Mouse (Mus musculus) intestine, postnatal 0 days (tissue): ENCODE measurements around the gene Fam122a. TPM values are rescaled to one million over a fixed set of nuclear protein-coding genes. Genes with fewer than 3 reads are reported as not detected.

ENCODE experiments used
- ATAC-seq: fragments of 200-750 bp; cut with Nextera tagmentation; 2 replicates; pipeline ENCODE4 v1.8.0; 2017; ENCODE audit warnings: mild to moderate bottlenecking, moderate TSS enrichment, moderate library complexity
- H3K27ac ChIP-seq: fragments of 300-500 bp; sonication (generic); 2 replicates; pipeline ENCODE4 v1.5.1; 2014; ENCODE audit warnings: mild to moderate bottlenecking, low read depth, low read length, moderate library complexity
- H3K27me3 ChIP-seq: fragments of 300-500 bp; sonication (generic); replicated peaks from 2 replicates; pipeline ENCODE4 v1.6.1; 2014; ENCODE audit warnings: low read length, mixed read lengths; ENCODE audit not compliant: control insufficient read depth, insufficient read depth
- H3K36me3 ChIP-seq: fragments of 300-500 bp; sonication (generic); 2 replicates; pipeline ENCODE4 v1.6.1; 2014; ENCODE audit warnings: mild to moderate bottlenecking, moderate library complexity; ENCODE audit not compliant: control insufficient read depth, insufficient read depth
- H3K4me1 ChIP-seq: fragments of 300-500 bp; sonication (generic); replicated peaks from 2 replicates; pipeline ENCODE4 v1.6.1; 2014; ENCODE audit warnings: antibody characterized with exemption, low read length, mixed read lengths; ENCODE audit not compliant: control insufficient read depth, insufficient read depth
- H3K4me2 ChIP-seq: fragments of 300-500 bp; sonication (generic); replicated peaks from 2 replicates; pipeline ENCODE4 v1.6.1; 2014; ENCODE audit warnings: low read depth, mild to moderate bottlenecking, moderate library complexity
- H3K4me3 ChIP-seq: fragments of 300-500 bp; sonication (generic); 2 replicates; pipeline ENCODE4 v1.5.1; 2014; ENCODE audit warnings: low read depth, low read length
- H3K9ac ChIP-seq: fragments of 300-500 bp; sonication (generic); 2 replicates; pipeline ENCODE4 v1.6.1; 2014; ENCODE audit warnings: mild to moderate bottlenecking, low read depth, low read length
- H3K9me3 ChIP-seq: fragments of 300-500 bp; sonication (generic); 2 replicates; pipeline ENCODE4 v1.6.1; 2016; ENCODE audit warnings: mixed run types; ENCODE audit not compliant: control insufficient read depth
- CTCF ChIP-seq: sonication (generic); IDR thresholded peaks from 2 replicates; pipeline ENCODE4 v1.5.1; 2016; ENCODE audit warnings: low read depth, mild to moderate bottlenecking, control low read depth, antibody characterized with exemption, moderate library complexity
- WGBS: fragments of 180-500 bp; shearing (Covaris S2); extraction: QIAGEN DNeasy Blood & Tissue Kit; methylation state at CpG from one replicate; pipeline ENCODE4 v1.1.7; 2014; 5-methylcytosine and 5-hydroxymethylcytosine counted together
- polyA plus RNA-seq: library from polyadenylated mRNA; unstranded; fragments of >200 nt; fragmentation: Nextera tagmentation; extraction: Ambion mirVana; gene quantifications from 2 replicates; pipeline ENCODE4 v1.2.1, GENCODE M21; 2015

Gene Fam122a
- polyA plus RNA-seq, 1 experiment from 2014 or later = 40.5 TPM

GRCm38 (mm10) chr19:24450740-24451139, 26.4 kb downstream of the Fam122a start:
- Histone ChIP-seq H3K27ac (peak overlapping the region; percentile 64), H3K4me3 (no peak overlapping the region), H3K9me3 (no peaks in the 10 kb centered on the region), H3K27me3 (no peaks in the 10 kb centered on the region), H3K4me1 (peaks cover 9% of the 10 kb centered on the region), H3K36me3 (no peaks in the 10 kb centered on the region), H3K9ac (no peak overlapping the region), H3K4me2 (no peak overlapping the region; the same call in 1 of the 2 replicates)
- ATAC-seq = peak; percentile 42; the same call in 1 of the 2 replicates
- WGBS = 73% methylated on average over 8 of the region's 8 CpGs
- TF ChIP-seq CTCF = no peak

GRCm38 (mm10) chr19:24444322-24444721, 32.8 kb downstream of the Fam122a start:
- no peak overlapping the region for H3K9ac ChIP-seq
- peaks cover 9% of the 10 kb centered on the region; the same call in 1 of the 2 replicates for H3K4me1 ChIP-seq
- H3K27me3 ChIP-seq = no peaks in the 10 kb centered on the region
- ATAC-seq = no peak
- 75% methylated on average over 3 of the region's 3 CpGs for WGBS
- H3K9me3 ChIP-seq = no peaks in the 10 kb centered on the region
- no peak overlapping the region for H3K4me2 ChIP-seq
- no peak for TF ChIP-seq CTCF
- no peaks in the 10 kb centered on the region for H3K36me3 ChIP-seq
- no peak overlapping the region for H3K4me3 ChIP-seq
- H3K27ac ChIP-seq = no peak overlapping the region

- WGBS = 59% methylated on average over 4 of the region's 4 CpGs
- Histone ChIP-seq H3K4me2 (no peak overlapping the region), H3K4me3 (no peak overlapping the region), H3K4me1 (no peaks in the 10 kb centered on the region), H3K9ac (no peak overlapping the region), H3K9me3 (no peaks in the 10 kb centered on the region), H3K36me3 (no peaks in the 10 kb centered on the region), H3K27ac (no peak overlapping the region), H3K27me3 (no peaks in the 10 kb centered on the region)
- TF ChIP-seq CTCF = no peak
- no peak for ATAC-seq
These were observed 37.4 kb downstream of the Fam122a start for GRCm38 (mm10) chr19:24439715-24440114.

GRCm38 (mm10) chr19:24434291-24434690, 42.9 kb downstream of the Fam122a start:
- no peaks in the 10 kb centered on the region for H3K4me1 ChIP-seq
- no peak for ATAC-seq
- no peaks in the 10 kb centered on the region for H3K36me3 ChIP-seq
- no peak for TF ChIP-seq CTCF
- H3K4me3 ChIP-seq = no peak overlapping the region
- no peaks in the 10 kb centered on the region for H3K9me3 ChIP-seq
- H3K27ac ChIP-seq = no peak overlapping the region
- no peak overlapping the region for H3K9ac ChIP-seq
- H3K4me2 ChIP-seq = no peak overlapping the region
- 78% methylated on average over 6 of the region's 6 CpGs for WGBS
- no peaks in the 10 kb centered on the region for H3K27me3 ChIP-seq

GRCm38 (mm10) chr19:24432447-24432846, 44.7 kb downstream of the Fam122a start:
- Histone ChIP-seq H3K4me2 (no peak overlapping the region), H3K4me3 (no peak overlapping the region), H3K9ac (no peak overlapping the region), H3K9me3 (no peaks in the 10 kb centered on the region), H3K27ac (no peak overlapping the region), H3K36me3 (no peaks in the 10 kb centered on the region), H3K27me3 (no peaks in the 10 kb centered on the region), H3K4me1 (no peaks in the 10 kb centered on the region)
- WGBS = 71% methylated on average over 5 of the region's 5 CpGs
- no peak for ATAC-seq
- no peak for TF ChIP-seq CTCF

- H3K9ac ChIP-seq = no peak overlapping the region
- TF ChIP-seq CTCF = no peak
- no peak for ATAC-seq
These were observed 45.8 kb downstream of the Fam122a start for GRCm38 (mm10) chr19:24431381-24431780.

GRCm38 (mm10) chr19:24428011-24428410, 49.1 kb downstream of the Fam122a start:
- Histone ChIP-seq H3K27ac (no peak overlapping the region), H3K4me3 (no peak overlapping the region), H3K4me2 (no peak overlapping the region), H3K9ac (no peak overlapping the region), H3K9me3 (no peaks in the 10 kb centered on the region), H3K4me1 (no peaks in the 10 kb centered on the region), H3K36me3 (no peaks in the 10 kb centered on the region), H3K27me3 (no peaks in the 10 kb centered on the region)
- no peak for ATAC-seq
- no peak for TF ChIP-seq CTCF
- 92% methylated on average over 3 of the region's 3 CpGs for WGBS

More at GRCm38 (mm10) chr19:24431381-24431780, 45.8 kb downstream of the Fam122a start:
- H3K27me3 ChIP-seq = no peaks in the 10 kb centered on the region
- H3K4me3 ChIP-seq = no peak overlapping the region
- H3K9me3 ChIP-seq = no peaks in the 10 kb centered on the region
- H3K27ac ChIP-seq = no peak overlapping the region
- no peaks in the 10 kb centered on the region for H3K4me1 ChIP-seq
- 94% methylated on average over 2 of the region's 2 CpGs for WGBS
- H3K4me2 ChIP-seq = no peak overlapping the region
- H3K36me3 ChIP-seq = no peaks in the 10 kb centered on the region
